Mouse (Mus musculus): Measurements from ENCODE around the gene Slc38a10. TPM values are rescaled to one million over a fixed set of nuclear protein-coding genes. Genes with fewer than 3 reads are reported as not detected.

Gene Slc38a10
- total and polyA plus RNA-seq, 3 experiments: 78.2 to 80.7 TPM; not detected in 1

- no peaks in the 10 kb centered on the region for H3K79me2 ChIP-seq (ENCODE audit: control insufficient read depth, insufficient read depth, low read length, poor library complexity)
- H3K4me3 ChIP-seq (ENCODE audit: control insufficient read depth in 1 of 2, insufficient read depth in 1 of 2, low read depth in 2 of 2, low read length in 2 of 2): no peak overlapping the region
- DNase-seq (ENCODE audit: low read depth, low spot score): no peak
These were observed 33.5 kb upstream of the Slc38a10 start for GRCm38 (mm10) chr11:120184371-120185315.

GRCm38 (mm10) chr11:120183708-120184107 lies 32.6 kb upstream of the Slc38a10 start:
- DNase-seq (ENCODE audit: low read depth, low spot score): no peak
- H3K9me3 ChIP-seq (replicated peaks; ENCODE audit: insufficient read depth, low read length): no peaks in the 10 kb centered on the region
- no peak for TF ChIP-seq KAT2A (conservative IDR thresholded peaks at IDR 0.05; ENCODE audit: low read depth, low read length)
- no peak for TF ChIP-seq TAL1 (IDR thresholded peaks at IDR 0.05; ENCODE audit: low read length)
- no peak for TF ChIP-seq ZMIZ1 (IDR thresholded peaks at IDR 0.05; ENCODE audit: low read depth, low read length)
- no peak for TF ChIP-seq MYC (IDR thresholded peaks at IDR 0.05; ENCODE audit: low read depth, low read length)
- TF ChIP-seq JUND (IDR thresholded peaks at IDR 0.05; ENCODE audit: low read depth, low read length): no peak
- TF ChIP-seq POLR2A (IDR thresholded peaks at IDR 0.05; ENCODE audit: control insufficient read depth in 1 of 2, insufficient read depth in 1 of 2, low read depth in 1 of 2, low read length in 2 of 2, poor library complexity in 1 of 2): no peak
- no peak for TF ChIP-seq POLR2AphosphoS5 (IDR thresholded peaks at IDR 0.05; ENCODE audit: borderline replicate concordance, low read depth, low read length)
- TF ChIP-seq GATA1 (IDR thresholded peaks at IDR 0.05; ENCODE audit: low read depth, low read length): no peak
- no peak for TF ChIP-seq RAD21 (IDR thresholded peaks at IDR 0.05; ENCODE audit: low read depth, low read length)
- TF ChIP-seq NRF1 (IDR thresholded peaks at IDR 0.05; ENCODE audit: insufficient read depth, low read depth, low read length, poor library complexity, severe bottlenecking): no peak
- no peak overlapping the region for H3K27ac ChIP-seq (ENCODE audit: control insufficient read depth, low read depth, low read length)
- no peak overlapping the region for H3K4me3 ChIP-seq (ENCODE audit: control insufficient read depth in 1 of 2, insufficient read depth in 1 of 2, low read depth in 2 of 2, low read length in 2 of 2)
- H3K36me3 ChIP-seq (ENCODE audit: control insufficient read depth in 1 of 2, insufficient read depth in 2 of 2, low read length in 2 of 2): no peaks in the 10 kb centered on the region
- H3K79me2 ChIP-seq (ENCODE audit: control insufficient read depth, insufficient read depth, low read length, poor library complexity): no peaks in the 10 kb centered on the region
- peaks cover 10 to 14% of the 10 kb centered on the region in 2 experiments for H3K27me3 ChIP-seq (ENCODE audit: control insufficient read depth in 1 of 2, insufficient read depth in 2 of 2, low read length in 2 of 2)
- H3K9ac ChIP-seq (ENCODE audit: control insufficient read depth, low read depth, low read length, poor library complexity, severe bottlenecking): no peak overlapping the region
- H3K4me1 ChIP-seq (ENCODE audit: control insufficient read depth in 1 of 2, insufficient read depth in 2 of 2, low read length in 2 of 2): no peaks in the 10 kb centered on the region

More at GRCm38 (mm10) chr11:120184371-120185315, 33.5 kb upstream of the Slc38a10 start:
- H3K4me1 ChIP-seq (ENCODE audit: control insufficient read depth in 1 of 2, insufficient read depth in 2 of 2, low read length in 2 of 2): no peaks in the 10 kb centered on the region
- peaks cover 6 to 7% of the 10 kb centered on the region in 2 experiments for H3K27me3 ChIP-seq (ENCODE audit: control insufficient read depth in 1 of 2, insufficient read depth in 2 of 2, low read length in 2 of 2)
- TF ChIP-seq GABPA (IDR thresholded peaks at IDR 0.05; ENCODE audit: low read depth, low read length) (no peak), TCF12 (IDR thresholded peaks at IDR 0.05; ENCODE audit: low read depth, low read length) (no peak), KAT2A (conservative IDR thresholded peaks at IDR 0.05; ENCODE audit: low read depth, low read length) (no peak)
- H3K9me3 ChIP-seq (replicated peaks; ENCODE audit: insufficient read depth, low read length): no peaks in the 10 kb centered on the region
- no peaks in the 10 kb centered on the region for H3K36me3 ChIP-seq (ENCODE audit: control insufficient read depth in 1 of 2, insufficient read depth in 2 of 2, low read length in 2 of 2)
- no peak overlapping the region for H3K9ac ChIP-seq (ENCODE audit: control insufficient read depth, low read depth, low read length, poor library complexity, severe bottlenecking)
- H3K27ac ChIP-seq (ENCODE audit: control insufficient read depth, low read depth, low read length): no peak overlapping the region

- Histone ChIP-seq H3K4me3 (ENCODE audit: control insufficient read depth in 1 of 2, insufficient read depth in 1 of 2, low read depth in 2 of 2, low read length in 2 of 2) (no peak overlapping the region), H3K79me2 (ENCODE audit: control insufficient read depth, insufficient read depth, low read length, poor library complexity) (no peaks in the 10 kb centered on the region), H3K9ac (ENCODE audit: control insufficient read depth, low read depth, low read length, poor library complexity, severe bottlenecking) (no peak overlapping the region), H3K4me1 (ENCODE audit: control insufficient read depth in 1 of 2, insufficient read depth in 2 of 2, low read length in 2 of 2) (no peaks in the 10 kb centered on the region), H3K27me3 (ENCODE audit: control insufficient read depth in 1 of 2, insufficient read depth in 2 of 2, low read length in 2 of 2) (peaks cover 12 to 17% of the 10 kb centered on the region in 2 experiments), H3K27ac (ENCODE audit: control insufficient read depth, low read depth, low read length) (no peak overlapping the region), H3K36me3 (ENCODE audit: control insufficient read depth in 1 of 2, insufficient read depth in 2 of 2, low read length in 2 of 2) (no peaks in the 10 kb centered on the region), H3K9me3 (replicated peaks; ENCODE audit: insufficient read depth, low read length) (no peaks in the 10 kb centered on the region)
- TF ChIP-seq E2F4 (IDR thresholded peaks at IDR 0.05; ENCODE audit: borderline replicate concordance, low read depth, low read length): no peak
- TF ChIP-seq SMC3 (IDR thresholded peaks at IDR 0.05; ENCODE audit: low read depth, low read length): no peak
- no peak for TF ChIP-seq NELFE (IDR thresholded peaks at IDR 0.05; ENCODE audit: low read depth, low read length)
- no peak for TF ChIP-seq TBP (IDR thresholded peaks at IDR 0.05; ENCODE audit: low read depth, low read length)
- TF ChIP-seq BHLHE40 (IDR thresholded peaks at IDR 0.05; ENCODE audit: borderline replicate concordance, low read depth, low read length): no peak
- TF ChIP-seq MAZ (IDR thresholded peaks at IDR 0.05; ENCODE audit: low read depth, low read length): no peak
- no peak for DNase-seq (ENCODE audit: low read depth, low spot score)
These were observed 32.0 kb upstream of the Slc38a10 start for GRCm38 (mm10) chr11:120183180-120183579.

All from MEL (cell line).